Mouse (Mus musculus) B cell, adult 2 months (primary cell): ENCODE measurements around the gene Anapc15-ps.
"Not testable (repeated sequence)": the region's sequence is repeated elsewhere in the genome, so short reads cannot be mapped to it uniquely, and the experiment has no call there.

ENCODE experiments used
- DNase-seq, 2 experiments: peaks; one replicate each; pipeline ENCODE4 v3.0.0; 2022

Gene Anapc15-ps

DNA sequence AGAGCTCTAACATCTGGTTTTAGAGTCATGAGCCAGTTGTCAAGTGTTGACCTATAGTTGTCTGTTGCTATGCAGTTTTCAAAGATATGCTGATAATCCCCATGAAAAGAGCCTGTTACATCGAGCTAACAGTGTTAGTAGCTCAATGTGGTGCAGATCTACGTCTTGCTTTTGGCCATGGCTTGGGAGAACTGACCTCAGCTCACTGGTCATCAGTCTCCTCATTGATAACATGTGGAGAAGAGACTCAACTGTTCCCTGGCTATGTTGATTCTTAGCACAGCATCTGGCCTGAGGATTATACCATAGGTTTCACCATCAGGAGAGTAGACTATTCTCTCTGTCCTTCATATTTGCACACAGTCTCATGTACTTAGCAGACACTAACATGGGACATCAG lies 6.5 kb downstream of the Anapc15-ps start:
- no peak for DNase-seq

DNA sequence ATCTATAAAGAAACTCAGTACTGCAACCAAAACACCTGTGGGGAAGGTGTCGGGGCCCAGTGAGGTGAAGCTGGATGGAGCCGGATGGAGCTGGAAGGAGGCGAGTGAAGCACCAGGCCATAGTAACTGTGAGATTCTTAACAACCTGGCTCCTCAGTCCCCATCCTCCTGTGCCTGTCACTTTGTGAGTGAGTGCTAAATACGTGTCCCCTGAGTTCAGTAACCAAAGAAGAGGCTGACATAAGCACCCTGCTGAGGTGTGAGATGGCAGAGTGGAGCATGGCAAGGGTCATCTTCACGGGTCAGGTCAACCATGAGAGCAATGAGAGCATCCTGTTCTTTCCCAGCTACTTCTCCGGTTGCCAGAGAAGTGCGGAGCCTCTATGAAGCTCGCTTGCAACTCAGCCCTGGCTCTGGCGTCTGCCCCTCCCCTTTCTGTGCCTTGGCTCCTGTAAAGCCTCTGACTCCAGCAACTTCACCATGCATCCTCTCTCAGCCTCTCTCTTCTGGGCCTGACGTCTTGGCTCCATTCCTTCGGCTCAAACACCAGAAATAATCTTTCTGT lies 7.7 kb downstream of the Anapc15-ps start:
- no peak for DNase-seq

DNA sequence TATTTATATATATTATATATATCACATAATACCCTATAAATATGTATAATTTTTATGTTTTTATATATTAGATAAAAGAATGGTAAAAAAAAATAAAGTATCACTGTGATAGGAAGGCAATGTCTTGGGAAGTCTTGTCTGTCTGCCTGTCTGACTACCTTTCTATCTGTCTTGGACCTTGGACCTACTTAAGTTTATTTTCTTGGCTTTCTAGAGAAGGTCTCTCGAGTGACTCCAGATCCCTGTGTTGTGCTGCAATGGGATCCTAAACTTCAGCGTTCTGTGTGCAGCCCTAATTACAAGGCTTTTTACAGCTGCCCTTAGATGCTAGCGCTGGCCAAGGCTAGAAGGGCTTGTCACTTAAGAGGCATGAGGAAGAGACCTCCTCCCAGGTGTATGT lies 8.6 kb downstream of the Anapc15-ps start:
- no peak for DNase-seq

DNA sequence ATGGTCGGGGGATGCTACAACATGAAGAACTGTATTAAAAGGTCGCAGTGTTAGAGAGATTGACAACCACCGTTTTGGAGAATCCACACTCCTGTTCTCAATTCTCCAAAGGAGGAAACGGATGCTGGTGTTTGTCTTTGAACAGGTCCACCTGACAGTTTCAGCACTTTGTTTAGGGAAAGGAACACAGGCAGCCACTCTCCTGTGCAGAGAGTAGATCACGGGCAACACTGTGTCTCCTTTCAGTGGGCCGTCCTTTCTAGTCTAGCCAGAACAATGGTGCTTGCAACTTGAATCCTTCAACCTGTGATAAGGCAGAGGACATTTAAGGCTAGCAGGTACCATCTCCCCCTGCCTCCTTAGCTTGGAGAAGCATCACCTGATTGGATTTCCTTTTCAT lies 12.9 kb downstream of the Anapc15-ps start:
- no peak for DNase-seq

DNA sequence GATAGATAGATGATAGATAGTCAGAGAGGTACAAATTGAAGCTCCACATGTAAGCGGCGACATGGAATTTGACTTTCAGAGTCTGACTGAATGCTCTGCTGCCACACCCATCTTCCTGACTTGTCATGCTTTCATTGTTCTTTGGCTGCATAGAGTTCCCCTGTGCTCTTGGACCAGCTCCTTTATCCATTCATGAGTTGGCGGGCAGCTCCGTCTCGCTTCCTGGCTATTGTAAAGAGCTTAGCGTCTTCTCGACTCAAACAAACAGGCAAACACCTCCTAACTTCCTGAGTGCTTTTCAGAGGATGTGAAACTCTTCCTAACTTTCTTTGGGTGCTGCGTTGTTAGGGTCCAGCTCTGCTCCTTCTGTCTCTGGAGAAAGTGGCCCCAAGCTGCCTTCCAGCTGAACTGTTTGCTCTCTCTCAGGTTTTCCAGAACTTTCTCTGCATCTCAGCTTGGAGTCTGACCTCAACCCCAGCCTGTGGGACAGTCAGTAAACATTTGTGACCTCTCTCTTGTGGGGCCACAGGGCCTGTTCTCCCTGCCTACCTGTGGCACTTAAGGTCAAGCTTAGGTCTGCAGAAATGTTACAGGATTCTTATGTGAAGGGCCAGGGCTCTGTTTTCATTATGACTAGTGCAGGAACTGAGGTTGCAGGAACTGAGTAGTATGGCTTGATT lies 13.6 kb downstream of the Anapc15-ps start:
- no peak for DNase-seq

DNA sequence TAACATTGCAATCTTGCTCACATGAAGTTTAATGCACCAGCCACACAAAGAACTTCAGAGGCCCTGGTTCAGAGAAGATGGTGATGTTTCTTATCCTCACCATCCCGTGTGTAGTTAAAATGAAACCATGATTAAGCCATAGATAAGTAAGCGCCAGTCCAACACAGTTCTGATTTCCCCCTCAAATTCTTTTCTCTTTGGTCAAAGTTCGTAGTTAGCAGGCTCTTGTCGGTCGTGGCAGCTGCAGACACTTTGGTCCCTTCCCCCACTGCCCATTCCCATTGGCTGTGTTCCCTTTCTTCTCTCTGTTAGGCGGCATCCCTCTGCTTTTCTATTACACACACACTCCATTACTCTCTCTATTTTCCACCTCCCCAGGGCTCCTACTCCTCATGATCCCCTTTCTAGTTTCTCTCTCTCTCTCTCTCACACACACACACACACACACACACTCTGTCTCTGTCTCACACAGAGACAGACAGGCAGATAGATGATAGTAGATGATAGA lies 14.4 kb downstream of the Anapc15-ps start:
- DNase-seq: no peak

DNA sequence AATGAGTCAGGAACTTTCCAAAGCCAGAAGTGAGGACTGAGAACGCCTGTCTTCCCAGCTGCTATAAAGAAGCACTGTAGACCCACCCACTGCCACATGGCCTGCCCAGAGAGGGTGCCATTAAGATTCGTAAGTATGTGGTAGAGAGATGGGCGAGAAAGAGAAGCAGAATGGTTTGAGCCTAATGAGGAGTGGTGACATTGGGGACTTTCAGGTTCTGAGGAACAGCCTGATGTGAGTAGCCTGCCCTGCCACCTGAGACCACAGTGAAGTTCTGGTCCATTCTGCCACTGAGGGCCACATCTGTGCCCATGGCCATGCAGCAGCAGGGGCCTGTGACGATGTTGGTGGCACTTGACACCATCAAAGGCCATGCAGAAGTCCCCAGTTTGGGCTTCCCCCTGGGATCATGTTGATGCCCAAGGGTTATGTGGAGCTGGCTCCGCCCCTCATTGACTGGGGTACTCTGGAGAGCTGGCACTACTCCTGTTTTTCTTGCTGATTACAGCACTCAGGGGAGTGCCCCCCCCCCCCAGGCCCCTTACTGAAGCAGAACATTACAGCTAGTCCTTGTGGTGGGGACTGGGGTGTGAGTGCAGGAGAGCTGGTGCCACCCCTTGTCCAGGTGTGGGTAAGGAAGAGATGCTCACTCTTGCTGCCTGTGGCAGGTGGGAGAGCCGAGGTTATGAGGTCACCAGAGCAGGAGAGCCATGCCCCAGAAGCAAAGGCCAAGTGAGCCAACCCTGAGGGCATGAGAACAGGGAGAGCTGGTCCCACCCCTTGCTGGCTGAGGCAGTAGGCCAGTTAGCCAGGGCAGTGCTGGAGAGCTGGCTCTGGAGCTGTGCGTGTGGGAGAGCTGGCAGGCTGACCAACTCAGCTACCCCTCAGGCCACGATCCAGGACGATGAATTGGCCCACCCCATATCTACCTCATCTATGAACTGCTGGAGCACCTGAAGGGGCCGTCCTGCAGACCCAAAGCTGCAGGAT lies 16.7 kb downstream of the Anapc15-ps start:
- no peak for DNase-seq

DNA sequence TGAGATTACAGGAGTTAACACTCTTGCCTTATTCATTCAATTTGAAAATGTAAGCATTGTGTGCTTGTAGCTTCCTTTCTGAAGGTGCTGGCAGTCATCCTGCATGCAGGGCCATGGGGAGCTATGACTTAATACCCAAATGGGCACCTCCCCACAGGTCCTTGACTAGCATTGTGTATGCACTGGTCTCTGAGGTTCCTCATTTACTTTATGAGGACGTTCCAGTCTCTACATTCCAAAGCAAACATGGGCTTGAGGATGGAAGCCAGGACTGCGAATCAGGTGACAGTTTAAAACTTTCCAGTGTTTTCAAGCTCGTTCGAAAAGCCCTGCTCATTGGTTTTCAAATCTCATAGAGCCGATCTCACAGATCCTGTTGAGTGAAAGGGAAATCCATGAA lies 21.1 kb downstream of the Anapc15-ps start:
- no peak for DNase-seq

DNA sequence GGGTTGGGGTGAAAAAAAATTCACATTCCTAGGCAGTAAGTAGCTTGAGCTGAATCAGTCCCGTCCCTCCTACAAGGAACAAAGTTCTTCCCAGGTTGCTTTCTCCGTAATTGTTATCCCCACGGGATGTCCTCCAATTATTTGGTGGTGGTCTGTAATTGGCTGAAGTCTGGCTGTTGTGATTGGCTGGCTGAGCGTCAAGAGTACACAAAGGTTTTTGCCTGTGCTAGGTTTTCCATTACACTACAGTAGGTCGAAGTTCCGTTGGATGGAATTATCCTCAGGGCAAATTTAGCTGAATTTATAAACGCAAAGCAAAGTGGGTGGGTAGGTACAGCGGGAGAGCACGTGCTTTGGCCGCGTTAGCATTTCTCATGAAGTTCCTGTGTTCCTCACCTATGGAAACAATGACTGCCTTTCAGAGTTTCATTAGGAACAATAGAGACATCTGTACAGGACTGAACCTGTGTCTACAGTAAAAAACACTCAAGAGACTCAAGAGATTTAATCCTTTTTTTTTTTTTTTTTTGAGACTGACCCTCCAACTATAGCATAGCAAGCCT lies 24.8 kb downstream of the Anapc15-ps start:
- DNase-seq: no peak

DNA sequence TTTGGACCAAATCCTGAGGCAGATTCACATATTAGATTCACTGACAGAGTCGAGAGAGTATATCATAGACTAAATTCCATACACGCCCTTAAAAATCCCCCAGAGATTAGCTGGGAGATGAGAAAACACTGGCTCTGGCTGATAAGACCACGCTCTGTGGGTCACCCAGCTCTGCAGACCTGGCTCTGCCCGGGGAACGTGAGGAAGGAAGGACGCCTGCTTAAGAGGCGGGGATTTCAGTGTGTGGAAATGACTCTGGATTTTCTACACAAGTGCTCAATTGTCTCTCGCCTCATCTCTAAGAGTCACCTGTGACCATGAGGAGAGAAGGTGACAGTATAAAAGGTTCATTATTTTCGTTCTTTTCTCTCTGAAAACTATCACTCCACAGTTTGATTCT lies 26.1 kb downstream of the Anapc15-ps start:
- DNase-seq: no peak

DNA sequence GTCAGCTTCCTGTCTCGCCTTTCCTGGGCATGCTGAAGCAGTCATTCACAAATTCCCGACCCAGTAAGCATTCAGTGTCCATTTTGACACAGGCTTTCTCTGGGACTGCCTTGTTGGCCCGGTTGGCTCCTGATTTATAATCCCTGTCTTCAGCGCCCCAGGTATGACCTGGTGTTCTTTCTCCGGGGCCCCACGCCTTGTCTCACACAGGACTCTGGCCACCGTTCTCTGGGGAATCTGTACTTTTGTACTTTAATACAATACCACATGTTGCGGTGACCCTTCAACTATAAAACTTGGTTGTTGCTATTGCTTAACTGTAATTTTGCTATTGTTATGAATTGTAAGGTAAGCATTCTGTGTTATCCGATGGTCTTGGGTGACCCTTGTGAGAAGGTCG lies 26.7 kb downstream of the Anapc15-ps start:
- no peak for DNase-seq

DNA sequence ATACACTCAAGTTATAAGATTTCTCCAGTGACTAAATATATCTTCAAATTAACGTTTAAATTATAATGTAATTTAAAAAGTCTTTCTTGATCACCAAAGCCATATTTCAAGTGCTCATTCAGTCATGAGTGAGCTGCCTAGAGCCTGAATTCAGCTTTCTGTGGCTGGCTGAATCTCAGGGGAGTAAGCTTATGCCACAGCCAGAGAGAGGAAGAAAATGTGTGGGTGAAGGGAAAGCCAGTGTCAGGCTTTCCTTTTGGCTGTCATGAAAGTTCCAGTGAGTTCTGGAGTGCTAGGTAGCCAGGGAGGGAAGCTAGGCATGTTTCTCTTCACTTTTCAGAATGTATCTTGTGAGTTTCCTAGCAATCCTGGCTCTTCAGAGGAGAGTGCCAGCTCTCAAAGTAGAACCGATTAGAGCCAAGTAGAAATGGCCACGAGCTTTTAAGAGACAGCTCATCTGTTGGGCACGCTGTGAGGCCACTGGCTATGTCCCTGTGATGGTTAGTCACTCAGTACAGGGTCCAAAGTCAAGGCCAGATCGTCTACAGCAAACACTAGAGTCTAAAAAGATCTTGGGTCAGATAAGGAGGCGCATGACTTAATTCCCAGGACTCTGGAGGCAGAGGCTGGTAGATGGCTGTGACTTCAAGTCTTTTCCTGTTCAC lies 29.4 kb downstream of the Anapc15-ps start:
- no peak for DNase-seq

DNA sequence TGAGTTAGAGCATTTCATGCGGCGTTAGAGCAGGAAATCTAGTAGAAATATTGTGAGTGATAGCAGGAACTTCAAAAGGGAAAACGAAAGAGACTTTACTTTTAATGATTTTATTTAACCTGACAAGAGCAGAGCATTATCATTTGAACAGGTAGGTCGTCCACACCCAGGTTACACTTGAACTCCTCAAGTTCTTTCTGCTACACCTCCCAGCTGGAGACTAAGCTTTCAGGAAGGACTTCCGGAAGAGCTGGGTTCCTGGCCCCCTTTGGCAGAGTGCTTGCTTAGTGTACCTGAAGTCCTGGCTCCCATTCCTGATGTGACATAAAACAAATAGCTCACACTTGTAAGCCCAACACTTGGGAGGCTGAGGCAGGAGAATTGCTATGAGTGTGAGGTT lies 30.2 kb downstream of the Anapc15-ps start:
- DNase-seq: no peak

DNA sequence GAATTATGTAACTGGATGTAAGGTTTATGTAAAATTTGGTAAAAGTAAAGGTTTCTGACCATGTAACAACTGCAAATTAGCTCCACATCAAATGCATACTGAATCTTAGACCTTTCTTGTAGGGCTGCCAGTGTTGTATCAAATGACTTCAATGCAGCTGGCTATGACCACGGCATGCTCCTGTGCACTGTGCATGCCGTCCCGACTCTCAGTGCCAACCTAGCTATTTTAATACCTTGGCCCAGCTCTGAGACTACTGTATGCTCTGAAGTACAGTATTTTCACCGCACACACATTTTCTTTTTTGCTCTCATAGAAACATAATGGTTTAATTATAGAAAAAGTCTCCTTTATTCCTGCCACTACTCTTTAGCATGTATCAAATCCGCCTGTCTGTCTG lies 31.9 kb downstream of the Anapc15-ps start:
- DNase-seq: no peak

DNA sequence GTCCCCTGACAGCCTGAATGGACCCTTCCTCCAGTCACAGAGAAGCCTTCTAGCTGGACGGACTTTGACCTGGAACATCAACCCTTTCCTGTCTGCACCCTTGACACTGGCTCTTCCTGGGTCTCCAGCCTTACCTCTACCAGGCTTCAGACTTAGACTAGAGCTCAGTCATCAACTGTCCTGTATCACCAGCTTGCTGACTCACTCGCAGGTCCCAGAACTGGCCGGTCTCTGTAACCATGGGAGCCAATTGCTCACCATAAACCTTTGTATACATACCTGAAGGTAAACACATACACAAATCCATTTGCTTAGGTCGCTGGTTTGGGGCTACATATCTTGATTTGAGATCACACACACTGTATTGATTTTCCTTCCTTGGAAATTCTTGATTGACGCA lies 33.8 kb downstream of the Anapc15-ps start:
- DNase-seq: no peak

DNA sequence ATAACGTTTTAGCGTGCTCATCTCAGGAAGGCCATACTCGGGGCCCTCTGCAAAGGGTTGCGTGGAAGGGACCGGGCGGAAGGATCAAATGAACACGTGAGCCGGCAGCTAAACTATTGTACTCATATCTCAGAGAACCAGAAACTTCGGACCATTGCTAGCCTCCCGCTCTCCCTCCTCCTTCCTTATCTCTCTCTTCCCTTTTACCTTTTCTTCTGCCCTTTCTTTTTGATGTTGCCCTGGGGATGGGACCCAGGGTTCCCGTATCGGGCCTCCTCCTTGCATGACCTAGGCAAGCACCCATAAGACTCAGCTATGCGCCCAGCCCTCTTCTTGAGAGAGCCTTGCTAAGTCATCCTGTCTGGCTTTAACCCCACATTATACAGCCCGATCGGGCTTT lies 38.5 kb downstream of the Anapc15-ps start:
- no peak for DNase-seq

DNA sequence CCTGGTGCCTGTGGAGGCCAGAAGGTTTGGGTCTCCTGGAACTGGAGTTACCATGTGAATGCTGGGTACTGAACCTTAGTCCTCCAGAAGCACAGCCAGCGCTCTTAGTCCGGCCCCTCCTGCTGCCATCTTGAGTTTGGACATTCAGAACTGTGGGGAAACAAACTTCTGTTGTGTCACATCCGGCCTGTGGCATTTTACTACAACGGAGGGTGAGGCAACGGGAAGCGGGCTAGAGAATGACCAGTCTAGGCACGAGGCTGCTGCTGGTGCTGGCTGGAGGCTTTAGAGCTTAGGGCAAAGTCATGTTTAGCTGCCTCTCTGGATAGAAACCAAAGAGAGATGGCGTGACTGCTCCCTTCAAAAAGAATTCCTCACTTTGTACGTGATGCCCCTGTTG lies 39.0 kb downstream of the Anapc15-ps start:
- DNase-seq: no peak

DNA sequence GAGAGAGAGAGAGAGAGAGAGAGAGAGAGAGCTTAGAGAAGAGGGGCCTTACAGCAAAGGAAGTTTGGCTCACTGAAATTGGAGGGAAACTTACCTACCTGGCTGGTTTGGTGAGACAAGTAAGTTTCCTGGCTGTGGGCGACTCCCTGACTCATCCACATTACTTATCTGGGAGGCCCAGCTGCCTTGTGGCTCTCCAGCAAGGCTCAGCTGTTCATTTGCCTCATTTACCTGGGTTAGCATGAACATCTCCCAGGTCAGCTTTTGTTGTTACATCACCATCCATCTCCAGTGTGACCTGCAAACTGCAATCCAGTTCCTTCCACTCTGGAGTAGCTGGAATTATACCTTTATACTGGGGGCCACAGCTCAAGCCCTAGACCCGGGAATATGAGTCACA lies 41.7 kb downstream of the Anapc15-ps start:
- no peak for DNase-seq

DNA sequence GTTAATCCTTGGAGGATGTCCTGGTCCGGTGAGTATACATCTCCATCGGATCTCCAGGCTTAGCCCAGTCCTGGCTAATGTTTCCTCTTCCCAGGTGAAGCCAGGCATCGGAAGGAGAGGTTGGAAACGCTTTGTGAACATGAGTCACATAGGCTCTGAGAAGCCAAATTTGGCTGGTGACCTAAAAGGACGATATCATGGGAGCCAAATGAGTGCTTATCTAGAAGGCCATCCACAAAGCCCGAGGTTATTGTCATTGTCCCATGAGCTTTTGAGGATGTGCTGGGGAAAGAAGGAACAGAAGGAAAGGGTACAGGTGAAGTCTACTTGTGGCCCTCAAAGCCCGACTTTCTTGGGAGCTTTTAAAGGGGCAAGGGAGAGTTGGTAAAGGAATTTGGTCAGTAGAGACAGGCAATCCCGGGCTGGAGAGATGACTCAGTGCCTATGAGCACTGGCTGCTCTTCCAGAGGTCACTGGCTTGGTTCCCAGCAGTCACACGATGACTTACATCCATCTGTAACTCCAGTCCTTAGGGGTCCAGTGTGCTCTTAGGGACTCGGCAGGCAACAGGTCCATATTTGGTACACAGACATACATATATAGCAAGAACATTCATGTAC lies 42.4 kb downstream of the Anapc15-ps start:
- no peak for DNase-seq

DNA sequence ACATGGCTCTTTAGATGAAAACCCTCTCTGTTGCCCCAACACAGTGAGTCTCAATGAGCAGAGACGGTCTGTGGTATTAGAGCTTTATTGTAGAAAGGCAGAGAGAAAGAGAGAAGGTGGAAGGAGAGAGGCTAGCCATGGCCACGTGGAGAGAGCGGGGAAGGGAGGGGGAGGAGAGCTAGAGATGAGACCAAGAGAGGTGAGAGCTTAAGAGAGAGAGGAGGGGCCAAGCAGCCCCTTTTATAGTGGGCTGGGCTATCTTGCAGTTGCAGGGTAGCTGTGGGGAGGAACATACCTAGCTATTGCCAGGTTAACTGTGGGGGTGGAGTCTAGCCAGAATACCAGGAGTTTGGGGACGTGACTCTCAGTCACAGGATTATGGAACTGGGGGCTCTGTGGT lies 43.1 kb downstream of the Anapc15-ps start:
- DNase-seq: not testable (repeated sequence)

DNA sequence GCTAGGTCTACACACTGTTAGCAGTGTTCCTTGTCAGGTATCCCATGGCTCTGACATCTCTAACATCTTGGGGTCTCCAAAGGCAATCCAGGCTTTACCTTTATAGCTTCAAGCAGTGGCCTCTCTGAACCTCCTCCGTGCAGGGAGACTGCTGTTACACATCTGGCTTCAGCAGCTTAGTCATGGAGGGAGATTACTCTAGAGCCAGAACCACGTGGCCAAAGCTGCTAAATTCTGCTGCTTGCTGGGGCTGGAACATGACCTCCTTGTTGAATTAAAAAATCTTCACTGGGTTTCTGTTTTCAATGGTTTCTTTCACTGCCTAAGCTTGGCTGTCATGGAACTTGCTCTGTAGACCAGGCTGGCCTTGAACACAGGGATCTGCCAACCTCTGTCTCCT lies 44.9 kb downstream of the Anapc15-ps start:
- no peak for DNase-seq

DNA sequence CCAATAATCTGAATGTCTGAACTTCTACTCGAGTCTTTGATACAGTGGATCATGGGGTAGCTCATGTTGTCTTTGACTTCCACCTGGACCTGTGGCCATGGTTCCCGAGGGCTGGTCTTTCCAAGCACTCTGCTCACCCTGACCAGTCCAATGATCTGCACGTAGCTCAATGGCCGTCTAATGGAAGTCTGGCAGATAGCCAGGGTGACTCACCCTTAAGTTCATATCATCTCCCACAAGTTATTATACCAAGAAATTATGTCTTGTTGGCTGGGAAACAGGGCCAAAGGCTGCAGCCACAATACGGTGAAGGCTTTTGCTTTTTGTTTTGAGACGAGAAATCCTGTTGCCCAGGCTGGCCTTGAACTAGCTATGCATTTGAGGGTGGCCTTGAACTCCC lies 45.9 kb downstream of the Anapc15-ps start:
- DNase-seq: no peak
